Mouse (Mus musculus) ES-E14 (cell line): ENCODE results near the gene Ap3d1. TPM values are rescaled to one million over a fixed set of nuclear protein-coding genes. Genes with fewer than 3 reads are reported as not detected.

Experiments
- DNase-seq: peaks from one replicate; pipeline ENCODE4 v3.0.0-alpha.2; 2013; ENCODE audit warnings: low read depth, low spot score
- H3K27ac ChIP-seq: 2 replicates; pipeline ENCODE4 v1.5.1; 2012; ENCODE audit warnings: low read depth, mild to moderate bottlenecking, low read length, moderate library complexity, mixed read lengths; ENCODE audit not compliant: poor library complexity, insufficient read depth, severe bottlenecking
- H3K36me3 ChIP-seq: 2 replicates; pipeline ENCODE4 v1.6.1; 2012; ENCODE audit warnings: mild to moderate bottlenecking, low read length, moderate library complexity, mixed read lengths; ENCODE audit not compliant: control insufficient read depth, poor library complexity, insufficient read depth, severe bottlenecking
- H3K4me1 ChIP-seq, 2 experiments: fragments of 150-350 bp in 1 of 2; sonication (generic) in 1 of 2; 2 replicates each; pipeline ENCODE4 v1.6.1; 2012; ENCODE audit warnings: low read length in 2 of 2, mild to moderate bottlenecking in 1 of 2, mixed read lengths in 1 of 2; ENCODE audit not compliant: control insufficient read depth in 2 of 2, insufficient read depth in 2 of 2, poor library complexity in 1 of 2
- H3K4me3 ChIP-seq, 2 experiments: fragments of 150-350 bp in 1 of 2; sonication (generic) in 1 of 2; 2 replicates each; pipeline ENCODE4 v1.5.1; 2012; ENCODE audit warnings: low read length in 2 of 2, low read depth in 1 of 2, mild to moderate bottlenecking in 1 of 2, mixed read lengths in 1 of 2; ENCODE audit not compliant: insufficient read depth in 1 of 2, poor library complexity in 1 of 2, severe bottlenecking in 1 of 2
- H3K9ac ChIP-seq: 2 replicates; pipeline ENCODE4 v1.6.1; 2012; ENCODE audit warnings: low read depth, mild to moderate bottlenecking, low read length, mixed read lengths; ENCODE audit not compliant: poor library complexity, insufficient read depth, severe bottlenecking
- H3K9me3 ChIP-seq: fragments of 150-350 bp; sonication (generic); 2 replicates; pipeline ENCODE4 v1.6.1; 2012; ENCODE audit warnings: low read depth, mild to moderate bottlenecking, low read length; ENCODE audit not compliant: control insufficient read depth, insufficient read depth
- CHD2 ChIP-seq: IDR thresholded peaks from 2 replicates; pipeline ENCODE4 v1.6.1; 2014; ENCODE audit warnings: mild to moderate bottlenecking, low read depth, low read length, inconsistent platforms
- HCFC1 ChIP-seq: IDR thresholded peaks from 2 replicates; pipeline ENCODE4 v1.6.1; 2012; ENCODE audit warnings: low read length, inconsistent platforms, borderline replicate concordance; ENCODE audit not compliant: insufficient read depth
- MAFK ChIP-seq: IDR thresholded peaks from 2 replicates; pipeline ENCODE4 v1.6.1; 2014; ENCODE audit warnings: mild to moderate bottlenecking, low read depth, low read length, inconsistent platforms; ENCODE audit not compliant: insufficient read depth
- ZC3H11A ChIP-seq: IDR thresholded peaks from 2 replicates; pipeline ENCODE4 v1.6.1; 2012; ENCODE audit warnings: low read depth, mild to moderate bottlenecking, inconsistent platforms, low read length, borderline replicate concordance
- ZNF384 ChIP-seq: IDR thresholded peaks from 2 replicates; pipeline ENCODE4 v1.6.1; 2012; ENCODE audit warnings: low read depth, low read length, inconsistent platforms
- in situ Hi-C, 2 experiments: fragments of 600-800 bp; cut with MboI; formaldehyde crosslinking; loops; one replicate each; pipeline ENCODE4 v1.15.1; 2025; ENCODE audit warnings: low sequenced_read_pairs in 2 of 2, inconsistent platforms in 1 of 2; ENCODE audit not compliant: unreplicated experiment in 2 of 2
- total RNA-seq: library from RNA; depleted of rRNA; stranded (reverse); fragments of 300-350 nt; gene quantifications from 2 replicates; pipeline ENCODE4 v1.2.3, GENCODE M21; 2012

Ap3d1 gene
- total RNA-seq, 1 experiment, result 74.8 TPM

DNA sequence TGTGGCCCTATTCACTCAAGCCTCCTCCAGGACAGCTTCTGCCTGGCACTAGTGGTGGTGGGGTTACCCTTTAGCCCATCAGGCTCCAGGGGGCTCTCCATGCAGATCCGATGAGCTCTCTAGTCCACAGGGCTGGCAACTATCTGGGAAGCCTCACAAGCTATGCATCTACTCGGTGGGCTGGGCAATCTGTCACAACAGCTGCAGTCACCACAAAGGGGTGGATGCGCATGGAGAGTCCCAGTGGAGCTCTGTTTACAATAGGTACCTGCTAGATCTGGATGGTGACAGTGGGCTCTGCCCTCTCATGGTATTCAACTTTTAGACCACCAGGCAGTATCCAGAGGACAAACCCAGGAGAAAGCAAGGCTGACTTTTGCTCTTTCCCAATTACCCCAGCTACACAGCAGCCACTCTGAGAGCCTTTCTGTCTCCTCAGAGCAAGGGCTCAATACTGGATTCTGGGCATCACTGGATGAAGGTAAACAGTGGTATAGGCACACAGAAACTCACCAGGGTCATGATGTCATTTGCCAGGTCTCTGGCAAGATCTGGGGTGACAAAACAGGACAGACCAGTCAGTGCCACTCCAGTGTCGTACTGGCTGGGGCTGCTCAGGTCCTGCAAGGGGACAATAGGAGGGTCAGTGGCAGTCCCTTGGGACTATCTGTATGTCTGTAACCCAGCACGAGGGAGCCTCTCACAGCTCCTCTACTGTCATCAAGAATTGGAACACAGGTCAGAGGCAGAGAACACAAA lies 14.5 kb downstream of the Ap3d1 start:
- Histone ChIP-seq H3K9me3 (no peaks in the 10 kb centered on the region), H3K9ac (no peak overlapping the region; the same call in 1 of the 2 replicates), H3K36me3 (peaks cover 65% of the 10 kb centered on the region), H3K27ac (no peak overlapping the region), H3K4me3 (no peak overlapping the region), H3K4me1 (peaks cover 0 to 6% of the 10 kb centered on the region in 2 experiments; a peak in 2 of 4 replicates)
- TF ChIP-seq MAFK (no peak), ZNF384 (no peak), HCFC1 (no peak), CHD2 (no peak), ZC3H11A (no peak)
- no peak for DNase-seq
- in situ Hi-C loops, result no loop called here

DNA sequence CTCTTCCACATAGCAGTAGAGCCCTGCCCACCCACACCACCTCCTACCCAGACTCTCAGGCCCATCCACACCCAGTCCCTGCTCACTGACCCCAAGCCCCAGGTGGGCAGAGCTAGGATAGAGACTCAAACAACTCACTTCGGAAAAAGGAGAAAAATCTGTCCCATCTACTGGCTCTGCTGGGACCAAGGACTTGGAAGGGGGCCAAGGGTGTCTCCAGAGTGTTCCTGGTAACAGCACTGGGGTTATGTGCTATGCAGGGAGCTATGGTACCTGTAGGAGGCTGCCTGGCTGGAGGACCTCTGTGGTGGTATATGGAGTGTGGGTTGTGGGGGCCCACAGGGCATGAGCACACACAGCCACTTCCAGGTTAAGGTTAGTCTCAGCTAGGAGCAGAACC lies 24.8 kb downstream of the Ap3d1 start:
- TF ChIP-seq MAFK (no peak), HCFC1 (no peak), ZC3H11A (no peak), ZNF384 (no peak), CHD2 (no peak)
- Histone ChIP-seq H3K4me3 (no peak overlapping the region), H3K27ac (no peak overlapping the region), H3K9ac (no peak overlapping the region), H3K4me1 (no peaks in the 10 kb centered on the region), H3K9me3 (no peaks in the 10 kb centered on the region), H3K36me3 (peaks cover 92% of the 10 kb centered on the region)
- in situ Hi-C loops, result no loop called here
- DNase-seq, result no peak

DNA sequence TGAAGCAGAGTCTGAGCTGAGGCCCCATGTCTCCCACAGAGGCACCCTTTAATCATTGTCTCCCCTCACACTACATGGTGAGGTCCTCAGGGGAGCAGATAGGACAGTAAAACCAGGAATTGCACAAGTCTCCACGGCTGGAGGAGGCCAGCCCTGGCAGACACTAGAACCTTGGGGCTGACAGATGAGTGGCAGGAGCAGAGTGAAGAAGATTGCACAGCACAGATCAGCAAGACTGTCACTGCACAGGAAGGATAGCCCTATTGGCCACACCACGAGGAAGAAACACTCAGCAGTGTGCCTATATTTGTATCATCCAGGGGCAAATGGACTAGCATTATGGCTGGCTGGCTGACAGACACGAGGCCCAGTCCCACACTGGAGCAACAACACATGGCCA lies 31.2 kb downstream of the Ap3d1 start:
- in situ Hi-C loops, result no loop called here
- no peaks in the 10 kb centered on the region for H3K4me1 ChIP-seq
- peaks cover 88% of the 10 kb centered on the region for H3K36me3 ChIP-seq
- no peak overlapping the region for H3K4me3 ChIP-seq
- no peak overlapping the region for H3K9ac ChIP-seq
- no peak for DNase-seq
- H3K27ac ChIP-seq, result no peak overlapping the region
- H3K9me3 ChIP-seq, result no peaks in the 10 kb centered on the region
- no peak for TF ChIP-seq MAFK
- TF ChIP-seq HCFC1, result no peak
- no peak for TF ChIP-seq ZC3H11A
- TF ChIP-seq ZNF384, result no peak
- TF ChIP-seq CHD2, result no peak

DNA sequence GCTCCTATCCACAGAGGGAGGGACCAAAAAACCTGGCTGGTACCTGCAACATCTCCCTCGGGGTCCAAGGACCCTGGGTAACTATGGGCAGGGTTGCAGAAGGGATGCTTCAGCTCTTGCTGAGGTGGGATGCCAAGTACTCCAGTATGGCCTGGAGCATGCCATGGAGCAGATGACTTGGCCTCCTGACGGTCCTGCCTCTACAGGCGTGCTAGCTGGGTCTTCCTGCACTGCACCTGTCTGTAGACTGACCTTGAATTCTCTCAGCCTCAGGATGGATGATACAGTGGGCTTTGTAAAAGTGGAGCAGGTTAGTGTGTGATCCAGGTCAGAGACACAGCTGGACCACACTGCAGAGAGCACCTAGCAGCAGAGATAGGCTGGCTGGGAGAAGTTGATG lies 36.6 kb downstream of the Ap3d1 start:
- H3K4me1 ChIP-seq, result peaks cover 2 to 3% of the 10 kb centered on the region in 2 experiments; a peak in 1 of 4 replicates

More for the DNA sequence above, 36.6 kb downstream of the Ap3d1 start:
- in situ Hi-C loops, result no loop called here
- no peaks in the 10 kb centered on the region for H3K9me3 ChIP-seq
- H3K4me3 ChIP-seq, result no peak overlapping the region
- TF ChIP-seq ZC3H11A (no peak), MAFK (no peak)
- no peak overlapping the region for H3K9ac ChIP-seq
- H3K36me3 ChIP-seq, result peaks cover 42% of the 10 kb centered on the region
- DNase-seq, result no peak
- H3K27ac ChIP-seq, result no peak overlapping the region
